Mouse (Mus musculus): ENCODE data around the gene Pth2r. TPM values are rescaled to one million over a fixed set of nuclear protein-coding genes. Genes with fewer than 3 reads are reported as not detected.

Pth2r gene
- polyA plus RNA-seq, 1 experiment from 2014 or later: 0.93 TPM

- H3K36me3 ChIP-seq (ENCODE audit: control insufficient read depth, insufficient read depth, low read length): no peaks in the 10 kb centered on the region
- peaks cover 7% of the 10 kb centered on the region for H3K4me1 ChIP-seq (ENCODE audit: control insufficient read depth, insufficient read depth, low read length)
- ATAC-seq (ENCODE audit: low FRiP score, low TSS enrichment): no peak
- H3K4me2 ChIP-seq (ENCODE audit: low read length): no peak overlapping the region
- H3K9me3 ChIP-seq (ENCODE audit: control insufficient read depth, low read length): no peaks in the 10 kb centered on the region
- H3K4me3 ChIP-seq (replicated peaks; ENCODE audit: low read depth, low read length): no peak overlapping the region
- WGBS: 62% methylated on average over 13 of the region's 13 CpGs
- peaks cover 15% of the 10 kb centered on the region for H3K27me3 ChIP-seq (ENCODE audit: control insufficient read depth, insufficient read depth, low read length)
- H3K9ac ChIP-seq (replicated peaks; ENCODE audit: low read length): no peak overlapping the region
- no peak overlapping the region for H3K27ac ChIP-seq (replicated peaks; ENCODE audit: low read depth, low read length)
- DNase-seq: no peak
Measured at GRCm38 (mm10) chr1:65314054-65315021, 32.5 kb downstream of the Pth2r start.

- 84% methylated on average over 8 of the region's 8 CpGs for WGBS
- ATAC-seq (ENCODE audit: low FRiP score, low TSS enrichment) (no peak), DNase-seq (no peak)
- Histone ChIP-seq H3K9me3 (ENCODE audit: control insufficient read depth, low read length) (no peaks in the 10 kb centered on the region), H3K4me2 (ENCODE audit: low read length) (no peak overlapping the region), H3K4me1 (ENCODE audit: control insufficient read depth, insufficient read depth, low read length) (peaks cover 7% of the 10 kb centered on the region), H3K27me3 (ENCODE audit: control insufficient read depth, insufficient read depth, low read length) (peaks cover 15% of the 10 kb centered on the region), H3K9ac (replicated peaks; ENCODE audit: low read length) (no peak overlapping the region), H3K36me3 (ENCODE audit: control insufficient read depth, insufficient read depth, low read length) (no peaks in the 10 kb centered on the region), H3K27ac (replicated peaks; ENCODE audit: low read depth, low read length) (no peak overlapping the region), H3K4me3 (replicated peaks; ENCODE audit: low read depth, low read length) (no peak overlapping the region)
Measured at GRCm38 (mm10) chr1:65315022-65315407, 33.2 kb downstream of the Pth2r start.

- Histone ChIP-seq H3K4me1 (ENCODE audit: control insufficient read depth, insufficient read depth, low read length) (no peaks in the 10 kb centered on the region), H3K36me3 (ENCODE audit: control insufficient read depth, insufficient read depth, low read length) (no peaks in the 10 kb centered on the region), H3K9me3 (ENCODE audit: control insufficient read depth, low read length) (no peaks in the 10 kb centered on the region), H3K27ac (replicated peaks; ENCODE audit: low read depth, low read length) (no peak overlapping the region), H3K4me2 (ENCODE audit: low read length) (no peak overlapping the region), H3K4me3 (replicated peaks; ENCODE audit: low read depth, low read length) (no peak overlapping the region), H3K9ac (replicated peaks; ENCODE audit: low read length) (no peak overlapping the region), H3K27me3 (ENCODE audit: control insufficient read depth, insufficient read depth, low read length) (no peaks in the 10 kb centered on the region)
- 92% methylated on average over 5 of the region's 5 CpGs for WGBS
- DNase-seq (no peak), ATAC-seq (ENCODE audit: low FRiP score, low TSS enrichment) (no peak)
Measured at GRCm38 (mm10) chr1:65334026-65334425, 52.2 kb downstream of the Pth2r start.

GRCm38 (mm10) chr1:65337768-65338167 lies 55.9 kb downstream of the Pth2r start:
- Histone ChIP-seq H3K9ac (replicated peaks; ENCODE audit: low read length) (no peak overlapping the region), H3K4me1 (ENCODE audit: control insufficient read depth, insufficient read depth, low read length) (0 out of 2 replicates have a peak, but pooled peaks cover 4% of the 10 kb centered on the region), H3K4me3 (replicated peaks; ENCODE audit: low read depth, low read length) (no peak overlapping the region), H3K36me3 (ENCODE audit: control insufficient read depth, insufficient read depth, low read length) (no peaks in the 10 kb centered on the region), H3K27me3 (ENCODE audit: control insufficient read depth, insufficient read depth, low read length) (no peaks in the 10 kb centered on the region), H3K4me2 (ENCODE audit: low read length) (no peak overlapping the region), H3K27ac (replicated peaks; ENCODE audit: low read depth, low read length) (no peak overlapping the region), H3K9me3 (ENCODE audit: control insufficient read depth, low read length) (no peaks in the 10 kb centered on the region)
- ATAC-seq (ENCODE audit: low FRiP score, low TSS enrichment) (no peak), DNase-seq (no peak)
- WGBS: 78% methylated on average over 2 of the region's 2 CpGs

GRCm38 (mm10) chr1:65340240-65340639 lies 58.4 kb downstream of the Pth2r start:
- no peak overlapping the region for H3K9ac ChIP-seq (replicated peaks; ENCODE audit: low read length)
- H3K27ac ChIP-seq (replicated peaks; ENCODE audit: low read depth, low read length): no peak overlapping the region
- DNase-seq (peak; percentile 51), ATAC-seq (ENCODE audit: low FRiP score, low TSS enrichment) (no peak)
- WGBS: 35% methylated on average over 2 of the region's 2 CpGs
- no peak overlapping the region for H3K4me2 ChIP-seq (ENCODE audit: low read length)
- H3K36me3 ChIP-seq (ENCODE audit: control insufficient read depth, insufficient read depth, low read length): no peaks in the 10 kb centered on the region
- H3K4me3 ChIP-seq (replicated peaks; ENCODE audit: low read depth, low read length): no peak overlapping the region
- H3K27me3 ChIP-seq (ENCODE audit: control insufficient read depth, insufficient read depth, low read length): no peaks in the 10 kb centered on the region
- no peaks in the 10 kb centered on the region for H3K9me3 ChIP-seq (ENCODE audit: control insufficient read depth, low read length)
- 0 out of 2 replicates have a peak, but pooled peaks cover 4% of the 10 kb centered on the region for H3K4me1 ChIP-seq (ENCODE audit: control insufficient read depth, insufficient read depth, low read length)

GRCm38 (mm10) chr1:65352979-65353378 lies 71.1 kb downstream of the Pth2r start:
- DNase-seq (no peak), ATAC-seq (ENCODE audit: low FRiP score, low TSS enrichment) (no peak)
- Histone ChIP-seq H3K4me1 (ENCODE audit: control insufficient read depth, insufficient read depth, low read length) (no peaks in the 10 kb centered on the region), H3K9ac (replicated peaks; ENCODE audit: low read length) (no peak overlapping the region), H3K27me3 (ENCODE audit: control insufficient read depth, insufficient read depth, low read length) (no peaks in the 10 kb centered on the region), H3K27ac (replicated peaks; ENCODE audit: low read depth, low read length) (no peak overlapping the region), H3K4me3 (replicated peaks; ENCODE audit: low read depth, low read length) (no peak overlapping the region), H3K36me3 (ENCODE audit: control insufficient read depth, insufficient read depth, low read length) (no peaks in the 10 kb centered on the region), H3K9me3 (ENCODE audit: control insufficient read depth, low read length) (no peaks in the 10 kb centered on the region), H3K4me2 (ENCODE audit: low read length) (no peak overlapping the region)
- 16% methylated on average over 2 of the region's 2 CpGs for WGBS

- Histone ChIP-seq H3K27me3 (ENCODE audit: control insufficient read depth, insufficient read depth, low read length) (no peaks in the 10 kb centered on the region), H3K27ac (replicated peaks; ENCODE audit: low read depth, low read length) (no peak overlapping the region), H3K4me1 (ENCODE audit: control insufficient read depth, insufficient read depth, low read length) (no peaks in the 10 kb centered on the region), H3K36me3 (ENCODE audit: control insufficient read depth, insufficient read depth, low read length) (no peaks in the 10 kb centered on the region), H3K9ac (replicated peaks; ENCODE audit: low read length) (no peak overlapping the region), H3K4me2 (ENCODE audit: low read length) (no peak overlapping the region), H3K4me3 (replicated peaks; ENCODE audit: low read depth, low read length) (no peak overlapping the region), H3K9me3 (ENCODE audit: control insufficient read depth, low read length) (no peaks in the 10 kb centered on the region)
- ATAC-seq (ENCODE audit: low FRiP score, low TSS enrichment) (no peak), DNase-seq (no peak)
Measured at GRCm38 (mm10) chr1:65354153-65354552, 72.3 kb downstream of the Pth2r start.

- Histone ChIP-seq H3K9ac (replicated peaks; ENCODE audit: low read length) (no peak overlapping the region), H3K36me3 (ENCODE audit: control insufficient read depth, insufficient read depth, low read length) (no peaks in the 10 kb centered on the region), H3K4me2 (ENCODE audit: low read length) (no peak overlapping the region), H3K27ac (replicated peaks; ENCODE audit: low read depth, low read length) (no peak overlapping the region), H3K4me3 (replicated peaks; ENCODE audit: low read depth, low read length) (no peak overlapping the region), H3K4me1 (ENCODE audit: control insufficient read depth, insufficient read depth, low read length) (no peaks in the 10 kb centered on the region), H3K27me3 (ENCODE audit: control insufficient read depth, insufficient read depth, low read length) (no peaks in the 10 kb centered on the region), H3K9me3 (ENCODE audit: control insufficient read depth, low read length) (no peaks in the 10 kb centered on the region)
- DNase-seq: peak; percentile 27
- 34% methylated on average over 15 of the region's 15 CpGs for WGBS
- ATAC-seq (ENCODE audit: low FRiP score, low TSS enrichment): no peak
Measured at GRCm38 (mm10) chr1:65388328-65388727, 106.5 kb downstream of the Pth2r start.

GRCm38 (mm10) chr1:65389621-65390020 lies 107.8 kb downstream of the Pth2r start:
- H3K36me3 ChIP-seq (ENCODE audit: control insufficient read depth, insufficient read depth, low read length): no peaks in the 10 kb centered on the region
- ATAC-seq (ENCODE audit: low FRiP score, low TSS enrichment) (no peak), DNase-seq (no peak)
- H3K4me3 ChIP-seq (replicated peaks; ENCODE audit: low read depth, low read length): no peak overlapping the region
- H3K9me3 ChIP-seq (ENCODE audit: control insufficient read depth, low read length): no peaks in the 10 kb centered on the region
- no peak overlapping the region for H3K9ac ChIP-seq (replicated peaks; ENCODE audit: low read length)
- no peaks in the 10 kb centered on the region for H3K27me3 ChIP-seq (ENCODE audit: control insufficient read depth, insufficient read depth, low read length)
- no peak overlapping the region for H3K4me2 ChIP-seq (ENCODE audit: low read length)
- no peak overlapping the region for H3K27ac ChIP-seq (replicated peaks; ENCODE audit: low read depth, low read length)
- no peaks in the 10 kb centered on the region for H3K4me1 ChIP-seq (ENCODE audit: control insufficient read depth, insufficient read depth, low read length)
- WGBS: 97% methylated on average over 15 of the region's 15 CpGs
